Mouse (Mus musculus): Measurements from ENCODE around the gene Tlr7.
A peak's percentile ranks its signal among the peaks of the same experiment; 100 is the strongest.

Gene Tlr7

GRCm38 (mm10) chrX:167276551-167276950 is 53.8 kb downstream of the Tlr7 start:
- DNase-seq = peak; percentile 2

- no peak for DNase-seq
Measured at GRCm38 (mm10) chrX:167264086-167264485, 66.3 kb downstream of the Tlr7 start, which contains the start of gene Tlr8. Gene Tlr8 (minus strand): TSS chrX:167264329.

GRCm38 (mm10) chrX:167263530-167263929 is 66.8 kb downstream of the Tlr7 start:
- DNase-seq = no peak
